Mouse (Mus musculus): Measurements from ENCODE around the gene Rcn3. TPM values are rescaled to one million over a fixed set of nuclear protein-coding genes. Genes with fewer than 3 reads are reported as not detected.

The Rcn3 gene
- 0.38 and 0.42 TPM in 2 replicates for total RNA-seq (2012; rRNA removed)
- total RNA-seq (2014; rRNA removed): not detected in 2 replicates
- not detected in 2 replicates for polyA plus RNA-seq (2012; ENCODE audit: insufficient read length, low read depth)

GRCm38 (mm10) chr7:45092048-45092447 lies at the start of gene Rcn3:
Gene Rcn3, minus strand, starts transcription at chr7:45092221.
- Histone ChIP-seq H3K4me1 (ENCODE audit: control insufficient read depth in 1 of 2, insufficient read depth in 2 of 2) (peaks cover 3 to 16% of the 10 kb centered on the region in 2 experiments), H3K36me3 (replicated peaks in 1 of 2; ENCODE audit: control insufficient read depth in 1 of 2, insufficient read depth in 1 of 2, low read length in 1 of 2) (no peaks in the 10 kb centered on the region), H3K27ac (ENCODE audit: insufficient read depth, low read depth) (no peak within 1 kb of the TSS), H3K4me3 (replicated peaks in 1 of 3; ENCODE audit: low read depth in 2 of 3, low read length in 2 of 3, poor library complexity in 1 of 3) (no peak within 1 kb of the TSS), H3K9me3 (replicated peaks; ENCODE audit: low read length) (no peaks in the 10 kb centered on the region), H3K27me3 (replicated peaks) (no peaks in the 10 kb centered on the region), H3K4me2 (ENCODE audit: insufficient read depth, low read depth, poor library complexity, severe bottlenecking) (no peak within 1 kb of the TSS), H3K9ac (ENCODE audit: insufficient read depth, low read depth) (no peak within 1 kb of the TSS), H3K79me2 (replicated peaks; ENCODE audit: control insufficient read depth, extremely low read depth, insufficient read depth, poor library complexity, severe bottlenecking) (no peaks in the 10 kb centered on the region)
- no peak for TF ChIP-seq ZMIZ1 (IDR thresholded peaks at IDR 0.05; ENCODE audit: low read depth, low read length)
- TF ChIP-seq ZC3H11A (IDR thresholded peaks at IDR 0.05; ENCODE audit: low read depth, low read length): no peak
- no peak for TF ChIP-seq MEF2A (IDR thresholded peaks at IDR 0.05; ENCODE audit: borderline replicate concordance, low read depth, low read length)
- no peak for TF ChIP-seq EP300 (IDR thresholded peaks at IDR 0.05; ENCODE audit: low read length)
- TF ChIP-seq BHLHE40 (IDR thresholded peaks at IDR 0.05; ENCODE audit: low read depth, low read length): no peak
- TF ChIP-seq MAZ (IDR thresholded peaks at IDR 0.05; ENCODE audit: low read depth, low read length): no peak
- no peak for TF ChIP-seq PAX5 (IDR thresholded peaks at IDR 0.05; ENCODE audit: low read length)
- TF ChIP-seq ETS1 (conservative IDR thresholded peaks at IDR 0.05; ENCODE audit: low read depth, low read length): no peak
- TF ChIP-seq JUND (conservative IDR thresholded peaks at IDR 0.05; ENCODE audit: low read depth, low read length): no peak
- TF ChIP-seq TCF12 (IDR thresholded peaks at IDR 0.05; ENCODE audit: low read depth, low read length): no peak
- no peak for TF ChIP-seq MAFK (IDR thresholded peaks at IDR 0.05; ENCODE audit: insufficient replicate concordance, low read length)
- no peak for TF ChIP-seq CHD1 (IDR thresholded peaks at IDR 0.05; ENCODE audit: low read depth, low read length)
- no peak for DNase-seq (ENCODE audit: extremely low read depth)
- dilution Hi-C loops (cut with MboI; ENCODE audit: extremely low pct_ligation_motif_present, extremely low pct_unique_long_range_greater_than_20kb, low sequenced_read_pairs): no loop called here
- in situ Hi-C loops (cut with MboI; ENCODE audit: low pct_ligation_motif_present, low pct_unique_long_range_greater_than_20kb, low sequenced_read_pairs): no loop called here

DNA sequence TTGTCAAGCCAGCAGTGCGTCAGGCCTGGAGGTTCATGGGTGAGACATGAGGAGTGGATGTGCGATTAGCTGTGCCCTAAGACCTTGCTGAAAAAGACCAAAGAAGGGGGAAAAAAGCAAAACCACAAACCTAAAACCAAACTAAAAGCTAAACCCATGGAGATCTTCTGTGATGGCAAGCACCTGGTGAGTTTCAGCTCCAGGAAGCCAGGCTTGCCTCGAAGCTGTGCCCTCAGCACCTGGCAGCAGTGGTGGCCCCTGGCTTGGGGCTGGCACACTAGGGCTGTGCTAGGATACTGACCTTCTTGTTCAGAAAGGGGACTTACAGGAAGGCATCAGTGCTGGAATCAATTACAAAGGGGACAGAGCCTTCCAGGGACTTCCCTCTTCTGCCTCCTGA lies 49.3 kb upstream of the Rcn3 start:
- dilution Hi-C loops (cut with MboI; ENCODE audit: extremely low pct_ligation_motif_present, extremely low pct_unique_long_range_greater_than_20kb, low sequenced_read_pairs) (no loop called here), in situ Hi-C loops (cut with MboI; ENCODE audit: low pct_ligation_motif_present, low pct_unique_long_range_greater_than_20kb, low sequenced_read_pairs) (no loop called here)
- Histone ChIP-seq H3K27me3 (replicated peaks) (no peaks in the 10 kb centered on the region), H3K9ac (ENCODE audit: insufficient read depth, low read depth) (no peak overlapping the region), H3K79me2 (replicated peaks; ENCODE audit: control insufficient read depth, extremely low read depth, insufficient read depth, poor library complexity, severe bottlenecking) (no peaks in the 10 kb centered on the region), H3K4me2 (ENCODE audit: insufficient read depth, low read depth, poor library complexity, severe bottlenecking) (no peak overlapping the region), H3K36me3 (replicated peaks in 1 of 2; ENCODE audit: control insufficient read depth in 1 of 2, insufficient read depth in 1 of 2, low read length in 1 of 2) (peaks cover 12 to 56% of the 10 kb centered on the region in 2 experiments), H3K9me3 (replicated peaks; ENCODE audit: low read length) (no peaks in the 10 kb centered on the region), H3K27ac (ENCODE audit: insufficient read depth, low read depth) (no peak overlapping the region), H3K4me3 (replicated peaks in 1 of 3; ENCODE audit: low read depth in 2 of 3, low read length in 2 of 3, poor library complexity in 1 of 3) (no peak overlapping the region), H3K4me1 (ENCODE audit: control insufficient read depth in 1 of 2, insufficient read depth in 2 of 2) (peaks cover 0 to 17% of the 10 kb centered on the region in 2 experiments; a peak in 2 of 4 replicates)
- DNase-seq (ENCODE audit: extremely low read depth): no peak
- TF ChIP-seq CHD1 (IDR thresholded peaks at IDR 0.05; ENCODE audit: low read depth, low read length) (no peak), MAX (IDR thresholded peaks at IDR 0.05; ENCODE audit: low read length) (no peak), ELF1 (IDR thresholded peaks at IDR 0.05; ENCODE audit: low read depth, low read length) (no peak), CTCF (conservative IDR thresholded peaks at IDR 0.05 in 1 of 2, IDR thresholded peaks at IDR 0.05 in 1 of 2; ENCODE audit: low read depth in 2 of 2, low read length in 2 of 2) (no peak), NRF1 (IDR thresholded peaks at IDR 0.05; ENCODE audit: low read depth, low read length) (no peak), MYC (IDR thresholded peaks at IDR 0.05; ENCODE audit: low read depth, low read length) (no peak), JUND (conservative IDR thresholded peaks at IDR 0.05; ENCODE audit: low read depth, low read length) (no peak), JUN (IDR thresholded peaks at IDR 0.05; ENCODE audit: insufficient read depth, low read depth, low read length) (no peak), MAZ (IDR thresholded peaks at IDR 0.05; ENCODE audit: low read depth, low read length) (no peak), GABPA (IDR thresholded peaks at IDR 0.05; ENCODE audit: insufficient replicate concordance, low read depth, low read length) (no peak), IRF4 (IDR thresholded peaks at IDR 0.05; ENCODE audit: low read depth, low read length) (no peak), E2F4 (IDR thresholded peaks at IDR 0.05; ENCODE audit: insufficient replicate concordance, low read depth, low read length) (no peak), ETS1 (conservative IDR thresholded peaks at IDR 0.05; ENCODE audit: low read depth, low read length) (no peak), SMC3 (IDR thresholded peaks at IDR 0.05; ENCODE audit: low read depth, low read length) (no peak), TCF12 (IDR thresholded peaks at IDR 0.05; ENCODE audit: low read depth, low read length) (no peak), RAD21 (IDR thresholded peaks at IDR 0.05; ENCODE audit: low read depth, low read length) (no peak), POLR2A (IDR thresholded peaks at IDR 0.05; ENCODE audit: low read depth, low read length) (no peak), MXI1 (IDR thresholded peaks at IDR 0.05; ENCODE audit: low read depth, low read length) (no peak), USF2 (conservative IDR thresholded peaks at IDR 0.05; ENCODE audit: low read depth, low read length) (no peak), PAX5 (IDR thresholded peaks at IDR 0.05; ENCODE audit: low read length) (no peak)

Measured in CH12.LX (cell line).